In genomic region chr14:60636608-60636980, GRCm38 (mm10) we compare ENCODE assay signal across 11 mouse cellular contexts. TPM values are rescaled to one million over a fixed set of nuclear protein-coding genes. Genes with fewer than 3 reads are reported as not detected.
A peak's percentile ranks its signal among the peaks of the same experiment; 100 is the strongest.
DNase-seq lines count a peak whose midpoint lies in the region; ATAC-seq and TF ChIP-seq lines count a peak whose summit lies in the region.
"Had no signal": no experiment of that assay in that cellular context is flagged by ENCODE, and none has a peak within 500 bp of the region (broad histone marks: within the 10 kb centered on the region; RNA-seq: fewer than 3 reads in every experiment).

No protein-coding gene starts in this region.

- 0 out of 2 replicates have a peak overlapping the region, but pooled peaks have one; percentile 5 for H3K27ac ChIP-seq in kidney, adult 2 months (ENCODE audit: insufficient read depth, low read depth, low read length)
- H3K27ac ChIP-seq in forebrain, embryonic 11.5 days (ENCODE audit: low read depth, low read length), result peak overlapping the region; percentile 92; the same call in 1 of the 2 replicates
- no peak overlapping the region for H3K27ac ChIP-seq in intestine, embryonic 16.5 days (ENCODE audit: low read length)
- H3K27ac ChIP-seq in midbrain, embryonic 15.5 days, result no peak overlapping the region
- H3K27ac ChIP-seq: macrophage had no signal

- peak overlapping the region; percentile 91 for H3K9ac ChIP-seq in forebrain, embryonic 11.5 days (ENCODE audit: low read length)
- H3K9ac ChIP-seq in intestine, embryonic 16.5 days (ENCODE audit: low read depth, low read length), result no peak overlapping the region
- H3K9ac ChIP-seq in midbrain, embryonic 15.5 days, result no peak overlapping the region

- ATAC-seq in forebrain, embryonic 11.5 days (replicated peaks; ENCODE audit: low FRiP score), result no peak
- no peak for ATAC-seq in intestine, embryonic 16.5 days
- ATAC-seq in midbrain, embryonic 15.5 days (replicated peaks), result no peak

- no peaks in the 10 kb centered on the region for H3K36me3 ChIP-seq in kidney, adult 2 months (ENCODE audit: control insufficient read depth, insufficient read depth, low read length)
- peaks cover 3% of the 10 kb centered on the region; the same call in 1 of the 2 replicates for H3K36me3 ChIP-seq in forebrain, embryonic 11.5 days (ENCODE audit: control insufficient read depth, insufficient read depth, low read length)
- H3K36me3 ChIP-seq in intestine, embryonic 16.5 days (ENCODE audit: control insufficient read depth, insufficient read depth, low read length), result no peaks in the 10 kb centered on the region
- no peaks in the 10 kb centered on the region for H3K36me3 ChIP-seq in midbrain, embryonic 15.5 days (replicated peaks)

- no peaks in the 10 kb centered on the region for H3K27me3 ChIP-seq in kidney, adult 2 months (replicated peaks; ENCODE audit: control insufficient read depth, insufficient read depth, low read length)
- no peaks in the 10 kb centered on the region for H3K27me3 ChIP-seq in forebrain, embryonic 11.5 days (ENCODE audit: control insufficient read depth, insufficient read depth, low read length)
- H3K27me3 ChIP-seq in intestine, embryonic 16.5 days (replicated peaks; ENCODE audit: control insufficient read depth, insufficient read depth, low read length), result peaks cover 2% of the 10 kb centered on the region; the same call in 1 of the 2 replicates
- no peaks in the 10 kb centered on the region for H3K27me3 ChIP-seq in midbrain, embryonic 15.5 days (replicated peaks)

- peaks cover 36% of the 10 kb centered on the region for H3K4me1 ChIP-seq in kidney, adult 2 months (ENCODE audit: control insufficient read depth, insufficient read depth, low read length)
- H3K4me1 ChIP-seq in forebrain, embryonic 11.5 days (replicated peaks; ENCODE audit: control insufficient read depth, insufficient read depth, low read length), result peaks cover 29% of the 10 kb centered on the region
- peaks cover 25% of the 10 kb centered on the region for H3K4me1 ChIP-seq in intestine, embryonic 16.5 days (ENCODE audit: control insufficient read depth, insufficient read depth, low read length)
- H3K4me1 ChIP-seq in midbrain, embryonic 15.5 days, result peaks cover 37% of the 10 kb centered on the region

- peak overlapping the region; percentile 81 for H3K4me2 ChIP-seq in forebrain, embryonic 11.5 days (ENCODE audit: low read depth, low read length, severe bottlenecking)
- H3K4me2 ChIP-seq in intestine, embryonic 16.5 days (ENCODE audit: low read depth, low read length), result 0 out of 2 replicates have a peak overlapping the region, but pooled peaks have one; percentile 96
- peak overlapping the region; percentile 99 for H3K4me2 ChIP-seq in midbrain, embryonic 15.5 days

- H3K4me3 ChIP-seq in kidney, adult 2 months (ENCODE audit: insufficient read depth, low read depth, low read length), result no peak overlapping the region
- peak overlapping the region; percentile 79 for H3K4me3 ChIP-seq in forebrain, embryonic 11.5 days (ENCODE audit: low read depth, low read length)
- no peak overlapping the region for H3K4me3 ChIP-seq in intestine, embryonic 16.5 days (ENCODE audit: low read length)
- no peak overlapping the region for H3K4me3 ChIP-seq in midbrain, embryonic 15.5 days

- WGBS in kidney, adult 2 months, result 22% methylated on average over 2 of the region's 2 CpGs
- 22% methylated on average over 2 of the region's 2 CpGs for WGBS in forebrain, embryonic 11.5 days
- 38% methylated on average over 2 of the region's 2 CpGs for whole genome bisulfite sequencing in intestine, embryonic 16.5 days
- 19% methylated on average over 2 of the region's 2 CpGs for WGBS in midbrain, embryonic 15.5 days

- DNase-seq in kidney, adult 2 months, result peak; percentile 53
- DNase-seq in kidney, postnatal 10 days, result no peak
- DNase-seq in forebrain, embryonic 11.5 days (ENCODE audit: low spot score), result no peak
- no peak for DNase-seq in adrenal gland, postnatal 25 days
- no peak for DNase-seq in embryo, embryonic 9.5 days (ENCODE audit: extremely low spot score)
- DNase-seq in thymus, postnatal 36 days, result no peak
- DNase-seq: cerebellum, adult 8-10 months; right cerebral cortex, adult 18-20 months had no signal

- TF ChIP-seq CTCF in kidney, adult 2 months (conservative IDR thresholded peaks at IDR 0.05; ENCODE audit: insufficient read depth, insufficient read length, low read depth, low read length), result no peak

- TF ChIP-seq POLR2A in kidney, adult 2 months (IDR thresholded peaks at IDR 0.05; ENCODE audit: low read depth, low read length), result no peak

- no peaks in the 10 kb centered on the region for H3K9me3 ChIP-seq in forebrain, embryonic 11.5 days (ENCODE audit: control insufficient read depth, low read length)
- no peaks in the 10 kb centered on the region for H3K9me3 ChIP-seq in intestine, embryonic 16.5 days (ENCODE audit: control insufficient read depth, low read length)
- H3K9me3 ChIP-seq in midbrain, embryonic 15.5 days, result no peaks in the 10 kb centered on the region

RNA-seq across cellular contexts. Expression of gene Spata13, which starts 2.8 kb away (rescaled TPM):
- polyA plus RNA-seq in kidney, adult 2 months (2012; rRNA removed), result 24.1 and 27.7 TPM in 2 replicates
- polyA plus RNA-seq in forebrain, embryonic 11.5 days (2014; fragmentation: Nextera tagmentation; extraction: Ambion mirVana), result 136 and 137 TPM in 2 replicates
- 19.9 and 22.6 TPM in 2 replicates for polyA plus RNA-seq in intestine, embryonic 16.5 days (2015; fragmentation: Nextera tagmentation; extraction: Ambion mirVana)
- 20.7 and 21.7 TPM in 2 replicates for polyA plus RNA-seq in midbrain, embryonic 15.5 days (2015; fragmentation: Nextera tagmentation; extraction: Ambion mirVana)
- total RNA-seq in adrenal gland, postnatal 25 days (2021), result 181 and 215 TPM in 2 replicates

Comparison
In these comparisons a context has a peak if more than half of its experiments do, and no peak if none do; other contexts are left out.
1. H3K27ac ChIP-seq: peak in kidney, adult 2 months (single experiment) and forebrain, embryonic 11.5 days (single experiment); none in intestine, embryonic 16.5 days (single experiment) and midbrain, embryonic 15.5 days (single experiment).
2. Peak in every context shown above with its lines, with median percentiles within 50 percentile points of each other: H3K4me2 ChIP-seq.